Mouse (Mus musculus): ENCODE measurements around the gene Mymx. TPM values are rescaled to one million over a fixed set of nuclear protein-coding genes. Genes with fewer than 3 reads are reported as not detected.
"Not testable (repeated sequence)": the region's sequence is repeated elsewhere in the genome, so short reads cannot be mapped to it uniquely, and the experiment has no call there.

The Mymx gene
- polyA plus RNA-seq, 1 experiment from 2014 or later: 0.41 TPM

DNA sequence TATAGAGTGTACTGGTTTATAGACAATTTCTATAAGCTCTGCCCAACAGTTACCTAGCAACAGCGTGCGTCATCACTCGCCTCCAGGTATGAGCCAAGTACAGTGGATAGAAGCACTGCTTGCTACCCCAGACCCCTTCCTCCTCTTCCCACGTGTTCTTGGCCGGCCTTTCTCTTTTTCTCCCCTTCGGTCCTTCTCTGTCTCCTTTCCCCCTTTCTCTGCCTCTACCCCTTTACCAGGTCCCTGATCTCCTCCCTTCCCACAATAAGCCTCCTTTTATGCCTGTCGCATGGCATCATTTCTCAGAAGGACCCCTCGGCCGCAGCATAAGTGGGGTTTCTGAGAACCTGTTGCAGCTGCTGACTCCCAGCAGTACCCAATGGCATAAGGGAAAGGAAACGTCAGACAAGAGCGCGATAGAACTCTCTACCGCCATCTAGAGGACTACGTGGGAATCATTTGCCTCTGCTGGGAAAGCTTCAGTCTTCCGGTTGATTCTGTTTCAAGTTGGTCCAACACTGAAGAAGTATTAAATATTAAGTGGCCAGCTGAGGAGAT lies 24.8 kb upstream of the Mymx start:
- no peaks in the 10 kb centered on the region for H3K36me3 ChIP-seq
- peak overlapping the region; percentile 46 for H3K4me2 ChIP-seq
- H3K9ac ChIP-seq: no peak overlapping the region
- peaks cover 36% of the 10 kb centered on the region for H3K4me1 ChIP-seq
- WGBS: 22% methylated on average over 15 of the region's 15 CpGs
- H3K4me3 ChIP-seq: 0 out of 2 replicates have a peak overlapping the region, but pooled peaks have one; percentile 16
- H3K27me3 ChIP-seq: no peaks in the 10 kb centered on the region; the same call in 1 of the 2 replicates
- no peaks in the 10 kb centered on the region for H3K9me3 ChIP-seq
- ATAC-seq (ENCODE audit: borderline replicate concordance, extremely low read depth, low FRiP score, low TSS enrichment): no peak
- H3K27ac ChIP-seq: no peak overlapping the region

DNA sequence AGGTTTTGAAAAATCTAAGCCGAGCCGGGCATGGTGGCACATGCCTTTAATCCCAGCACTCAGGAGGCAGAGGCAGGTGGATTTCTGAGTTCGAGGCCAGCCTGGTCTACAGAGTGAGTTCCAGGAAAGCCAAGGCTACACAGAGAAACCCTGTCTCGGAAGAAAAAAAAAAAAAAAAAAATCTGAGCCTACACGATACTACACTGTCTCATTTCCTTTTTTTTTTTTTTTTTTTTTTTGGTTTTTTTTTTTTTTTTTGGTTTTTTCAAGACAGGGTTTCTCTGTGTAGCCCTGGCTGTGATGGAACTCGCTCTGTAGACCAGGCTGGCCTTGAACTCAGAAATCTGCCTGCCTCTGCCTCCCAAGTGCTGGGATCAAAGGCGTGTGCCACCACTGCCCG lies 21.5 kb upstream of the Mymx start:
- not testable (repeated sequence) for H3K36me3 ChIP-seq; H3K27me3 ChIP-seq; H3K4me2 ChIP-seq; H3K27ac ChIP-seq; H3K9ac ChIP-seq; ATAC-seq (ENCODE audit: borderline replicate concordance, extremely low read depth, low FRiP score, low TSS enrichment); H3K9me3 ChIP-seq; H3K4me3 ChIP-seq
- peaks cover 28% of the 10 kb centered on the region for H3K4me1 ChIP-seq
- 91% methylated on average over 7 of the region's 8 CpGs for WGBS

DNA sequence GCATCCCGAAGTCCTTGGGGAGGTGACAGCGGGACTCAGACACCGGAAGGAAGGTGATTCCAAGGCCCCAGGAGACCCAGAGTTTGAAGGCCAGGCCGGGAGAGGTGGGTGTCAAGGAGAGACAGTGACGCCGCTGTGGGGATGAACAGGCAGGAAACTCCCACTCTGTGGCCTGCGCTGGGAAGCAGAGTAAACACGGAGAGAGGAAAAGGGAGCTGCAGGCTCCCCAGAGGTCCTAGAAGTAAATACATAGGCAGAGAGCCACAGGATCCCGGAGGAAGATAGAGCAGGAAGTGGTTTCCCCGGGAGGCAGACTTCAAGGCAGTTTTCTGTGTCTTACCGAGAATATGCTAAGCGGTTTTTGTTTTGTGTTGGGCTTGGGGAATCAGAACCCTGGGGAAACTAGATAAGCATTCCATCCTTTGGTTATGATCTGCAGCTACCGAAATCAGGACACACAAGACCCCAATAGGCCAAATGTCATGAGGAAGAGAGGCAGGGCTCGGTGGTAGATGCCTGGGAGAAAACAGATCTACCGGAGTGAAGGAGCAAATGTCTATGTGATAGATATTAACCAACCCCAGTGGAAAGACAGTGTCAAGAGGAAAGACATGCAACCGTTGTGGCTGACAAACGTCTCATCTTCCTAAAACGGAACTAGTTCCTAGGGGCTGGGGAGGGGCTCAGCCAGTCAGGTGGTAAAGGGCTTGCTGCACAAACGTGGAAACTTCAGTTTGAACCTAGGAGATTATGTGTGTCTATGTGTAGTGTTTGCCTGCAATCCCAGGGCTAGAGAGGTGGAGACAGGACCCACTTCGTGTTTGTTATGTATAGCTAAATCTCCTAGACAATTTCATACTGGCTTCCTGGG lies 17.7 kb upstream of the Mymx start:
- Histone ChIP-seq H3K4me2 (peak overlapping the region; percentile 49), H3K9ac (no peak overlapping the region; the same call in 1 of the 2 replicates), H3K4me1 (peaks cover 14% of the 10 kb centered on the region), H3K4me3 (0 out of 2 replicates have a peak overlapping the region, but pooled peaks have one; percentile 11), H3K9me3 (no peaks in the 10 kb centered on the region), H3K27ac (peak overlapping the region; percentile 85), H3K27me3 (no peaks in the 10 kb centered on the region), H3K36me3 (no peaks in the 10 kb centered on the region)
- 19% methylated on average over 20 of the region's 20 CpGs for WGBS
- peak; percentile 64; the same call in 1 of the 2 replicates for ATAC-seq (ENCODE audit: borderline replicate concordance, extremely low read depth, low FRiP score, low TSS enrichment)

DNA sequence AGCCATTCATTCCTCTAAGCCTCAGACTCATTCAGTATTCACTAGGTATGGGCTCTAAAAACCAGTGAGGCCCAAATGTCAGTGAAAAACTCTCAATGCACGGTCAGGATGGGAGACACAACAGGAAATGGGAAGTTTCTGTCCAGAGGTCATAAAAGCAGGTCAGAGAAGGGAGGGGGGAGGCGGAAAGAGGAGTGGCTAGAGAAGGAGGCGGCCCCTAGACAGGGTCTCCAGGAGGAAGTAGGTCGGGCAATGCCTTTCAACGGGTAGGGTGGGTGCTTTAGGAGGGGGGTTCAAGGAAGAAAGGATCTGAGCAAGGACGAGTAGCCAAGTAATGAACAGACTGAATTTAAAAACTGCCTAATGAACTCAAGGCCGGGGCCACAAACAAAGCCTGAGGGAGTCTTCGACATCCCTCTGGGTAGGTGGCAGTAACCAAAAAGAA lies 17.1 kb upstream of the Mymx start:
- Histone ChIP-seq H3K27me3 (no peaks in the 10 kb centered on the region), H3K9me3 (no peaks in the 10 kb centered on the region), H3K4me3 (0 out of 2 replicates have a peak overlapping the region, but pooled peaks have one; percentile 11), H3K27ac (peak overlapping the region; percentile 85), H3K36me3 (no peaks in the 10 kb centered on the region), H3K4me2 (peak overlapping the region; percentile 49), H3K9ac (no peak overlapping the region; the same call in 1 of the 2 replicates), H3K4me1 (peaks cover 14% of the 10 kb centered on the region)
- ATAC-seq (ENCODE audit: borderline replicate concordance, extremely low read depth, low FRiP score, low TSS enrichment): peak; percentile 67; the same call in 1 of the 2 replicates
- 19% methylated on average over 8 of the region's 8 CpGs for WGBS

DNA sequence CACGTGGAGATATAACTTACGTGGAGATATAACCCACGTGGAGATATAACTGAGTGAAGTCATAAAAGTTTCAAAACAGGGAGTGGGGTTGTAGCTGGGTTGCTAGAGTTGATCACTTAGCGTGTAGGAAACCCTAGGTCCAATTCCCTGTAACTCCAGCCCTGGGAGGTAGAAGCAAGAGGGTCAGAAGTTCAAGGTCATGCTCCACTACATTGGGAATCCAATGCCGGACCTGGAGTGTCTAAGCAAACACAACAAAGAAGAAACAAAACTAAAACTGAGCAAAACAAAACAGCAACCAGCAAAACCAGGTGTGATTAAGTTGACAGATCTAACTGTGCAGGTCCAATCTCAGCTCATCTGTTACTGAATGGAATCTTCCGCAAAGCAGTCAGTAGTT lies 15.8 kb upstream of the Mymx start:
- H3K9ac ChIP-seq: no peak overlapping the region
- no peak overlapping the region for H3K4me2 ChIP-seq
- no peaks in the 10 kb centered on the region for H3K36me3 ChIP-seq
- no peak overlapping the region for H3K27ac ChIP-seq
- no peaks in the 10 kb centered on the region for H3K9me3 ChIP-seq
- WGBS: 83% methylated on average over 6 of the region's 6 CpGs
- H3K27me3 ChIP-seq: no peaks in the 10 kb centered on the region
- no peak for ATAC-seq (ENCODE audit: borderline replicate concordance, extremely low read depth, low FRiP score, low TSS enrichment)
- H3K4me1 ChIP-seq: peaks cover 14% of the 10 kb centered on the region
- no peak overlapping the region for H3K4me3 ChIP-seq

DNA sequence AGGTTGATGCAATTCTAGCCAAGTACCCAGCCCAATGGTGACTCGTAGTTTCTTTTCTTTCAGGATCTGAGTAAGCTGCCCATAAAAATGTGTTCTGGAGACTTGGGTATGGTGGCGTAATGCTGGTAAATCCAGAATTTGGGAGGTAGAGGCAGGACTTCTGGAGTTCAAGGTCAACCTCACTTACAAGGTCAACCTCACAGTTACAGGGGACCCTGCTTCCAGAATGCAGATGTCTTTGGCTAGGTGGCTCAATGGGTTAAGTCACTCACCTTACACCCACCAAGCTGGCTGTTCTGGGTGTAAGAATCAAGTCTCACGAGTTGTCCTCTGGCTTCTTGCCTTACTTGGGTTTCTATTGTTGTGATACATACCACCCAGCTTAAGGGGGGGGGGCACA lies 14.8 kb upstream of the Mymx start:
- Histone ChIP-seq H3K4me3 (no peak overlapping the region), H3K36me3 (no peaks in the 10 kb centered on the region), H3K27me3 (no peaks in the 10 kb centered on the region), H3K4me1 (peaks cover 14% of the 10 kb centered on the region), H3K9ac (no peak overlapping the region), H3K4me2 (no peak overlapping the region), H3K27ac (no peak overlapping the region), H3K9me3 (no peaks in the 10 kb centered on the region)
- ATAC-seq (ENCODE audit: borderline replicate concordance, extremely low read depth, low FRiP score, low TSS enrichment): no peak
- WGBS: 86% methylated on average over 3 of the region's 3 CpGs

DNA sequence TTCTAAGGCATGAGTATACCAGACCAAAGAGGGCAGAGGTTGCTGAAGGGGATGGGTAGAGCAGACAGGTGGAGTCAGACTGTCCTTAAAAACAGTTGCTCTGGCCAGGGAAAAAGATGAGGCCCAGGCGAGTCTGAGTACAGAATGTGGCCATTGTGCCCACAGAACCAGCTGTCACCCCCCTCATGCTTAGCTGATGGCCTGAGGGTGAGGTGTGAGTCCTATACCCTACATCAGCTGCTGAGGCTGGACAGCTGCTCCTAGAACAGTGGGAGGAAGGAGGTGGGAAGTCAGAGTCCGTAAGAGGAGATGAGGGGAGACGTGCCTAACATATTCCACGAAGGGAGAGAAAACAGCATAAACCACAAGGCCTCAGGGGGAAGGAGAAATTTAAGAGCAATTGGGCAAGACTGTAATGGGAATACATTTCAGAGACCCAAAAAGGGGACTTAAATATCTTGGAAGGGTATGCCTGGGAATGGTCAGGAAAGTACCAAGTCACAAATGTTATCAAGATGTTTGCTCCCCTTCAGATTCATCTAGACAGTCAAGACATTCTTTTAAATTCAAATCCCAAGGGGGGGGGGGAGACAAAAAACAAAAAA lies 14.2 kb upstream of the Mymx start:
- ATAC-seq (ENCODE audit: borderline replicate concordance, extremely low read depth, low FRiP score, low TSS enrichment): no peak
- Histone ChIP-seq H3K4me2 (no peak overlapping the region), H3K27me3 (no peaks in the 10 kb centered on the region), H3K4me1 (peaks cover 14% of the 10 kb centered on the region), H3K27ac (no peak overlapping the region), H3K9ac (no peak overlapping the region), H3K9me3 (no peaks in the 10 kb centered on the region), H3K4me3 (no peak overlapping the region), H3K36me3 (no peaks in the 10 kb centered on the region)
- WGBS: 42% methylated on average over 4 of the region's 4 CpGs

DNA sequence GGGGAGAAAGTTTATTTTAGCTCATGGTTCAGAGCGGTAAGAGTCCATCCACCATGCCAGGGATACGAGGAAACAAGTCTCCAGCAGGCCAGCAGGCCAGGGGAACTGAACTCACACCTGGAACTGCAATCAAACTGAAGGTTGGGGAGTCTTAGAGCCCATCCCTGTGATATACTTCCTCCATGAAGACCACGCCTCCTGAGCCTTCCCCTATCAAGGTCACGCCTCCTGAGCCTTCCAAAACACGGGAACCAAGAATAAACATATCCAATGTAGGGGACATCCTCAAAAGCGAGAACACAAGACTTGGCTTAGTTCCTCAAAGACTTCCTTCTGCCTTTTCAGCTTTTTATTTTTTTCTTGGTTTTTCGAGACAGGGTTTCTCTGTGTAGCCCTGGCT lies 11.0 kb upstream of the Mymx start:
- no peak overlapping the region for H3K9ac ChIP-seq
- no peak for ATAC-seq (ENCODE audit: borderline replicate concordance, extremely low read depth, low FRiP score, low TSS enrichment)
- H3K36me3 ChIP-seq: no peaks in the 10 kb centered on the region
- no peaks in the 10 kb centered on the region for H3K27me3 ChIP-seq
- 70% methylated on average over 7 of the region's 7 CpGs for WGBS
- H3K27ac ChIP-seq: no peak overlapping the region
- no peaks in the 10 kb centered on the region for H3K9me3 ChIP-seq
- H3K4me1 ChIP-seq: peaks cover 8% of the 10 kb centered on the region
- no peak overlapping the region for H3K4me3 ChIP-seq
- H3K4me2 ChIP-seq: no peak overlapping the region

DNA sequence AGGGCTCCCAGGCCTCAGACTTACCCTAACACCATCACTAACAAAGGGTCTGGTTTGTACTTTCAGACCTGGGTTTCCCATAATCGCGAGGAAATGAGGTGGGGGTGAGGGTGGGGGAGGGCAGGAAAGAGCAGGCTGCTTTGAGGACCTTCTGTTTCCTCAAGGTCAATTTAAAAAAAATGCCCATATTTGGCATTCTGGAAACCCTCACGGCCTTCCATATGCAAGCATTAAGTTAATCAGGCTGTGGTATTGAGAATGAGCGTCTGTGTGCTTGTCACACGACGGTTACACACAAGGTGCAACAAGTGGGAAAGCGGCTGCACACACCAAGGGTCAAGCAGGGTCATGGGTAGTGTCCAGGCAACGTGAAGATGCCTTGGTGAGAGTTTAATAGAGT lies 10.1 kb upstream of the Mymx start:
- no peaks in the 10 kb centered on the region for H3K36me3 ChIP-seq
- no peak overlapping the region for H3K9ac ChIP-seq
- WGBS: 59% methylated on average over 8 of the region's 8 CpGs
- peaks cover 8% of the 10 kb centered on the region for H3K4me1 ChIP-seq
- H3K4me3 ChIP-seq: no peak overlapping the region
- H3K27ac ChIP-seq: no peak overlapping the region
- no peaks in the 10 kb centered on the region for H3K9me3 ChIP-seq
- no peaks in the 10 kb centered on the region for H3K27me3 ChIP-seq
- no peak overlapping the region for H3K4me2 ChIP-seq
- ATAC-seq (ENCODE audit: borderline replicate concordance, extremely low read depth, low FRiP score, low TSS enrichment): no peak

DNA sequence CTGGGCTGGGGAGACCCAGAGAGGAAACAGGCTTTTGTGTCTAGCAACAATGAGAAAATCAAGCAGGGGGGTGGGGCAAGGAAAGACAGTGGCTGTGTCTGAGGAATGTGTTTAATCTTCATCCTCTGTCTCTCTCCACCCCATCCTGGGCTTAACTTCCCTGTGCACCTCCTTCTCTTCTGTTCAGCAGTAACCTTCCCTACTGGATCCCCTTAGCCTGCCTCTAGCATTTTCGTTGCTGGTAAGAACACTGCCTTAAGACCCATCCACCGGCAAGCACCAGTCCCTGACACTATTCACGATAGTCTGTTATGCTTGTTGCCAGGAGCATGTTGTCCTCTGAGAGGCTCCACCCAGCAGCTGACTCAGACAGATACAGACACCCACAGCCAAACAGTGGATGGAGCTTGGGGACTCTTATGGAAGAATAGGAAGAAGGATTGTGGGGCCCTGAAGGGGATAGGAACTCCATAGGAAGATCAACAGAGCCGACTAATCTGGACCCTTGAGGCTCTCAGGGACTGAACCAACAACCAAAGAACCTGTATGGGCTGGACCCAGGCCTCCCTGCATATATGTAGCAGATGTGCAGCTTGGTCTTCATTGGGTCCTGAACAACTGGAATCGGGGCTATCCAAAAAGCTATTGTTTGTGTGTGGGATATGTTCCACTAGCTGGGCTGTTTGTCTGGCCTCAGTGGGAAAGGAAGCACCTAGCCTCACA lies 8.4 kb upstream of the Mymx start:
- Histone ChIP-seq H3K9ac (no peak overlapping the region), H3K27ac (peak overlapping the region; percentile 65), H3K27me3 (no peaks in the 10 kb centered on the region), H3K4me3 (no peak overlapping the region), H3K4me2 (no peak overlapping the region; the same call in 1 of the 2 replicates), H3K4me1 (peaks cover 8% of the 10 kb centered on the region), H3K36me3 (no peaks in the 10 kb centered on the region), H3K9me3 (no peaks in the 10 kb centered on the region)
- ATAC-seq (ENCODE audit: borderline replicate concordance, extremely low read depth, low FRiP score, low TSS enrichment): peak; percentile 57; the same call in 1 of the 2 replicates
- WGBS: 26% methylated on average over 5 of the region's 5 CpGs

DNA sequence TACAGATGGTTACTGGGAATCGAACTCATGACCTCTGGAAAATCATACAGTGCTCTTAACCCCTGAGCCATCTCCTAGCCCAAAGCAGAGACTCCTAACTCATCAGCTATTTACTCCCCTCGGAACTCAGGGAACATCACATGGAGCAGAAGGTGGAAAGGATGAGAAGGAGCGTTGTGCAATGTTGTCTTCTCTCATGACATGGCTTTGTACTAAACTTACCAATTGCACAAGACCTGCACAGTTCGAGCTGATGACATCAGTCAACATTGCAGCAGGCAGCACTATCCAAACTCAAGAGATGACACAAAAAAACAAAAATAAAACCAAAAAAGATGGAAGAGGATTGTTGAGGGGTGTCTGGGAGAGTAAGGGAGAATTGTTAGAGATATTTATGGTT lies 6.5 kb upstream of the Mymx start:
- H3K9ac ChIP-seq: no peak overlapping the region
- no peaks in the 10 kb centered on the region for H3K9me3 ChIP-seq
- H3K4me1 ChIP-seq: peaks cover 8% of the 10 kb centered on the region
- no peak overlapping the region for H3K27ac ChIP-seq
- H3K4me2 ChIP-seq: no peak overlapping the region
- 87% methylated on average over 4 of the region's 4 CpGs for WGBS
- no peaks in the 10 kb centered on the region for H3K36me3 ChIP-seq
- ATAC-seq (ENCODE audit: borderline replicate concordance, extremely low read depth, low FRiP score, low TSS enrichment): no peak
- H3K27me3 ChIP-seq: no peaks in the 10 kb centered on the region
- no peak overlapping the region for H3K4me3 ChIP-seq
